Mouse (Mus musculus): ENCODE measurements around the gene Sh3tc1. TPM values are rescaled to one million over a fixed set of nuclear protein-coding genes. Genes with fewer than 3 reads are reported as not detected.

The Sh3tc1 gene
- polyA plus RNA-seq, 1 experiment from 2014 or later: 1.3 TPM

- no peak overlapping the region for H3K9ac ChIP-seq (ENCODE audit: low read length)
- DNase-seq (ENCODE audit: low spot score) (no peak), ATAC-seq (no peak)
- H3K4me3 ChIP-seq (ENCODE audit: low read depth, low read length): no peak overlapping the region
- H3K9me3 ChIP-seq (replicated peaks; ENCODE audit: control insufficient read depth, low read length): no peaks in the 10 kb centered on the region
- no peak overlapping the region for H3K27ac ChIP-seq (ENCODE audit: low read depth, low read length)
- H3K4me1 ChIP-seq (ENCODE audit: control insufficient read depth, insufficient read depth, low read length): 0 out of 2 replicates have a peak, but pooled peaks cover 2% of the 10 kb centered on the region
- H3K27me3 ChIP-seq (replicated peaks; ENCODE audit: control insufficient read depth, insufficient read depth, low read length): peaks cover 30% of the 10 kb centered on the region
- no peaks in the 10 kb centered on the region for H3K36me3 ChIP-seq (ENCODE audit: control insufficient read depth, insufficient read depth, low read length)
- WGBS: 89% methylated on average over 7 of the region's 7 CpGs
- H3K4me2 ChIP-seq (ENCODE audit: low read length): no peak overlapping the region
Observed at GRCm38 (mm10) chr5:35676964-35677363, 62.8 kb downstream of the Sh3tc1 start.

DNA sequence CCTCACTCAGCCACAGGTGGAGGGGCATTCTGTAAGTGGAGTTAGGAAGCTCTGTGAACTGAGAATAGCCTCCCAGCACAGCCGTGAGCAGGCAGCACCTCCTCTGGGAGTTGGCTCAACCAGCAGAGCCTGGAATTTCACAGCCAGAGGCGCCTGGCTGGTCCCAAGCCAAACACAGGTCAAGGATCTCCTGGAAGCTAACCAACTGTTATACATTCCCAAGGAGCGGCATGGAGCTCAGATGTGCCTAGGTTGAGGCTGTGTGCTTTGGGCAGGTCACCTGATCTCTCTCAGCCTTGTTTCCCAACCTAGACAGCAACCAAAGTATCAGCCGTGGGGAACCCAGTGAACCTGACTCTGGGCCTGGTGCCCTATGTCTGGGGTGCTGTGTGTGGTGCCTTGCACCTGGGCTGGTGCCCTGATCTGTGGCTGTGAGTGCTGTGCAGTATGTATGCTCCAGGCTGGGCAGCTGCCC lies 65.7 kb downstream of the Sh3tc1 start:
- H3K36me3 ChIP-seq (ENCODE audit: control insufficient read depth, insufficient read depth, low read length): no peaks in the 10 kb centered on the region
- H3K9me3 ChIP-seq (replicated peaks; ENCODE audit: control insufficient read depth, low read length): no peaks in the 10 kb centered on the region
- ATAC-seq (no peak), DNase-seq (ENCODE audit: low spot score) (no peak)
- peaks cover 15% of the 10 kb centered on the region for H3K27me3 ChIP-seq (replicated peaks; ENCODE audit: control insufficient read depth, insufficient read depth, low read length)
- no peak overlapping the region for H3K4me2 ChIP-seq (ENCODE audit: low read length)
- H3K4me1 ChIP-seq (ENCODE audit: control insufficient read depth, insufficient read depth, low read length): peaks cover 2% of the 10 kb centered on the region; the same call in 1 of the 2 replicates
- H3K27ac ChIP-seq (ENCODE audit: low read depth, low read length): no peak overlapping the region
- H3K4me3 ChIP-seq (ENCODE audit: low read depth, low read length): no peak overlapping the region
- no peak overlapping the region; the same call in 1 of the 2 replicates for H3K9ac ChIP-seq (ENCODE audit: low read length)
- WGBS: 76% methylated on average over 4 of the region's 4 CpGs

DNA sequence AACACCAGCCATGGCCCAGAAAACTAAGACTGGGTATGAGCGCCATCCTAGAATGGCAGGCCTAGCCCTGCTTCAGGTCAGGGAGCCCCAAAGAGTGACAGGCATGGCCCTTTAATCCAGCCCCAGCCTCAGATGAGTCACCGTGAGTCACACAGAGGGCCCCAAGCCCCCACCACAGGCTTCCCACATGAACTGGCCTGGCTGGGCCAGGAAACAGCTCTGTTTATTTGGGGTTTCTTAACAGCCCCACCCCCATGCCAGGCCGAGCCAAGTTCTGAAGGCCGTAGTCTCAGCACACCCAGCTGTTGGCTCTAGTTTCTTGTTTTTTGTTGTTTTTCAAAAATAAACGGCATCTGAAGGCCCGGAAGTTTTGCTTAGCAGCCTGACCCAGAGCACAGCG lies 66.7 kb downstream of the Sh3tc1 start:
- H3K27ac ChIP-seq (ENCODE audit: low read depth, low read length): no peak overlapping the region
- H3K4me1 ChIP-seq (ENCODE audit: control insufficient read depth, insufficient read depth, low read length): peaks cover 2% of the 10 kb centered on the region; the same call in 1 of the 2 replicates
- no peaks in the 10 kb centered on the region for H3K9me3 ChIP-seq (replicated peaks; ENCODE audit: control insufficient read depth, low read length)
- peaks cover 6% of the 10 kb centered on the region; the same call in 1 of the 2 replicates for H3K27me3 ChIP-seq (replicated peaks; ENCODE audit: control insufficient read depth, insufficient read depth, low read length)
- H3K9ac ChIP-seq (ENCODE audit: low read length): no peak overlapping the region
- ATAC-seq (0 out of 2 replicates have a peak, but pooled peaks have one; percentile 29), DNase-seq (ENCODE audit: low spot score) (peak; percentile 17)
- no peak overlapping the region for H3K4me3 ChIP-seq (ENCODE audit: low read depth, low read length)
- H3K4me2 ChIP-seq (ENCODE audit: low read length): no peak overlapping the region
- WGBS: 73% methylated on average over 7 of the region's 7 CpGs
- no peaks in the 10 kb centered on the region for H3K36me3 ChIP-seq (ENCODE audit: control insufficient read depth, insufficient read depth, low read length)

GRCm38 (mm10) chr5:35672581-35672980 lies 67.2 kb downstream of the Sh3tc1 start:
- Histone ChIP-seq H3K36me3 (ENCODE audit: control insufficient read depth, insufficient read depth, low read length) (no peaks in the 10 kb centered on the region), H3K9ac (ENCODE audit: low read length) (no peak overlapping the region), H3K9me3 (replicated peaks; ENCODE audit: control insufficient read depth, low read length) (no peaks in the 10 kb centered on the region), H3K4me1 (ENCODE audit: control insufficient read depth, insufficient read depth, low read length) (peaks cover 2% of the 10 kb centered on the region; the same call in 1 of the 2 replicates), H3K27ac (ENCODE audit: low read depth, low read length) (no peak overlapping the region), H3K4me2 (ENCODE audit: low read length) (no peak overlapping the region), H3K27me3 (replicated peaks; ENCODE audit: control insufficient read depth, insufficient read depth, low read length) (peaks cover under 1% of the 10 kb centered on the region; the same call in 1 of the 2 replicates), H3K4me3 (ENCODE audit: low read depth, low read length) (no peak overlapping the region)
- ATAC-seq (no peak), DNase-seq (ENCODE audit: low spot score) (no peak)
- 58% methylated on average over 1 of the region's 1 CpGs for WGBS

DNA sequence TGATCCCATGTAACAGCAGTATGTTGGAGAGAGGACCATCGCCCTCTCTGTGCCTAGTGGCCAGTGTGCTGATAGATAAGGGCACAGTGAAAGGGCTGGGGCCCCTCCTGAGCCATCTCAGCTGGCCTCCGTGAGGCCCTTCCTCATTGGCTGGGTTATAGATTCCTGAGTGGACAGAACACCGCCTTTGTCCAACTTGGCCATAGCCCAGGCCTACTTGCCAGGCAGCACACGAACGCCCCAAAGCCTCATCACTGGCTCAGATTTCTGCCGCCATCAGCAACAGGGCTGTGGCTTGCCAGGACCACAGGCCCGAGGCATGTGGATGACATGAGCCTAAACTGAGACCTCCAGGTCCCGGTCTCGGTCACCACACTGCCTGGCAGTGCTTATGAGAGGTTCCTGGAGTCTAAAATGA lies 68.3 kb downstream of the Sh3tc1 start:
- DNase-seq (ENCODE audit: low spot score) (no peak), ATAC-seq (no peak)
- Histone ChIP-seq H3K9ac (ENCODE audit: low read length) (no peak overlapping the region), H3K36me3 (ENCODE audit: control insufficient read depth, insufficient read depth, low read length) (no peaks in the 10 kb centered on the region), H3K9me3 (replicated peaks; ENCODE audit: control insufficient read depth, low read length) (no peaks in the 10 kb centered on the region), H3K4me2 (ENCODE audit: low read length) (no peak overlapping the region), H3K4me1 (ENCODE audit: control insufficient read depth, insufficient read depth, low read length) (peaks cover 2% of the 10 kb centered on the region; the same call in 1 of the 2 replicates), H3K27ac (ENCODE audit: low read depth, low read length) (no peak overlapping the region), H3K4me3 (ENCODE audit: low read depth, low read length) (no peak overlapping the region), H3K27me3 (replicated peaks; ENCODE audit: control insufficient read depth, insufficient read depth, low read length) (no peaks in the 10 kb centered on the region)
- WGBS: 74% methylated on average over 9 of the region's 9 CpGs

- H3K4me1 ChIP-seq (ENCODE audit: control insufficient read depth, insufficient read depth, low read length): peaks cover 2% of the 10 kb centered on the region; the same call in 1 of the 2 replicates
- H3K9ac ChIP-seq (ENCODE audit: low read length): no peak overlapping the region
- no peak for DNase-seq (ENCODE audit: low spot score)
- WGBS: 56% methylated on average over 6 of the region's 6 CpGs
- H3K4me2 ChIP-seq (ENCODE audit: low read length): no peak overlapping the region
- H3K27ac ChIP-seq (ENCODE audit: low read depth, low read length): no peak overlapping the region
- no peaks in the 10 kb centered on the region for H3K36me3 ChIP-seq (ENCODE audit: control insufficient read depth, insufficient read depth, low read length)
- no peak overlapping the region for H3K4me3 ChIP-seq (ENCODE audit: low read depth, low read length)
- ATAC-seq: no peak
- H3K27me3 ChIP-seq (replicated peaks; ENCODE audit: control insufficient read depth, insufficient read depth, low read length): no peaks in the 10 kb centered on the region
- no peaks in the 10 kb centered on the region for H3K9me3 ChIP-seq (replicated peaks; ENCODE audit: control insufficient read depth, low read length)
Observed at GRCm38 (mm10) chr5:35670412-35670801, 69.4 kb downstream of the Sh3tc1 start.

GRCm38 (mm10) chr5:35669747-35670411 lies 69.9 kb downstream of the Sh3tc1 start:
- Histone ChIP-seq H3K4me1 (ENCODE audit: control insufficient read depth, insufficient read depth, low read length) (peaks cover 2% of the 10 kb centered on the region; the same call in 1 of the 2 replicates), H3K27ac (ENCODE audit: low read depth, low read length) (no peak overlapping the region), H3K4me3 (ENCODE audit: low read depth, low read length) (no peak overlapping the region), H3K9me3 (replicated peaks; ENCODE audit: control insufficient read depth, low read length) (no peaks in the 10 kb centered on the region), H3K27me3 (replicated peaks; ENCODE audit: control insufficient read depth, insufficient read depth, low read length) (no peaks in the 10 kb centered on the region), H3K36me3 (ENCODE audit: control insufficient read depth, insufficient read depth, low read length) (no peaks in the 10 kb centered on the region), H3K9ac (ENCODE audit: low read length) (no peak overlapping the region), H3K4me2 (ENCODE audit: low read length) (no peak overlapping the region)
- DNase-seq (ENCODE audit: low spot score) (no peak), ATAC-seq (no peak)
- WGBS: 25% methylated on average over 11 of the region's 11 CpGs

DNA sequence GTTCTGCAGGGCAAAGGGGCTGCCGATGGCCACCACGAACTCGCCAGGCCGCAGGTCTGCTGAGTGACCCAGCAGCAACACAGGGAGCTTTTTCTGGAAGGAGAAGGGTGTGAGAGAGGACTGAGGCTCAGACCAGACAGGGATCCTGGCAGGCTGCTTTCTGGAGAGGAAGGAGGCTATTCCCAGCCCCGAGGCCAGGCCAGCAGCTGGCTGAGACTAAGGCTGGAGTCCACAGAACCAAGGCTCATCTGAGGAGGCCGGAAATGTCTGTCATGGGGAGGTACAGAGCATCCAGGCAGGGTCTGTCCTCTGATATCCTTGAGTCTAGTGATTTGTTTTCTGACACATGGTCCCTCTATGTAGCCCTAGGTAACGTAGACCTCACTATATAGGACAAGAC lies 73.6 kb downstream of the Sh3tc1 start:
- Histone ChIP-seq H3K4me3 (ENCODE audit: low read depth, low read length) (no peak overlapping the region), H3K27ac (ENCODE audit: low read depth, low read length) (no peak overlapping the region), H3K36me3 (ENCODE audit: control insufficient read depth, insufficient read depth, low read length) (no peaks in the 10 kb centered on the region), H3K4me2 (ENCODE audit: low read length) (no peak overlapping the region), H3K4me1 (ENCODE audit: control insufficient read depth, insufficient read depth, low read length) (no peaks in the 10 kb centered on the region), H3K27me3 (replicated peaks; ENCODE audit: control insufficient read depth, insufficient read depth, low read length) (no peaks in the 10 kb centered on the region), H3K9me3 (replicated peaks; ENCODE audit: control insufficient read depth, low read length) (no peaks in the 10 kb centered on the region), H3K9ac (ENCODE audit: low read length) (no peak overlapping the region)
- DNase-seq (ENCODE audit: low spot score): no peak
- ATAC-seq: no peak
- 88% methylated on average over 7 of the region's 7 CpGs for WGBS

DNA sequence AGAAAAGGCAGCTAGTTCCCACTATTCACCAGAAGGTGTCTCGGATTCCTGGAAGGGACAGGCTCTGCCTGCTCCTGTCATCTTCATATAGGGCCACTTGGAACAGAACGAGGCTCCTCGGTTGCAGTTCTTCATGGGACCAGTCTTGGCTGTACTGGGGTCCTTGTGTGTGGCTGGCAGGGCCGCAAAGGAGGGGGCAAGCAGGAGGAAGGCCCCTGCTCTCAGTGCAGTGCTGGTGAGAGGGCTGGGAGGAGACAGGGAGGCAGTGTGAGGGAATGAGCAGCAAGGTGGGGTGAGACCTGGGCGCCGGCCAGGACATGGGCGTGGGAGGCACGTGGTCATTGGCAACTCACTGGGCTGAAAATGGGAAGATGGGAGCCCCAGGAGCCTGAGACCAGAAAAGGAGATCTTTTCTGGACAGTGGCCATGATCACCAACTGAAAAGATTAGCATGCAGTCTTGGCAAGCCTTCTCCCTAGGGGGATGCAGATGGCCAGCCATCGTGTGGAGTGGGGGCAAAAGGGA lies 77.7 kb downstream of the Sh3tc1 start:
- 82% methylated on average over 9 of the region's 9 CpGs for WGBS
- no peak for ATAC-seq
- Histone ChIP-seq H3K4me1 (ENCODE audit: control insufficient read depth, insufficient read depth, low read length) (no peaks in the 10 kb centered on the region), H3K36me3 (ENCODE audit: control insufficient read depth, insufficient read depth, low read length) (no peaks in the 10 kb centered on the region), H3K9me3 (replicated peaks; ENCODE audit: control insufficient read depth, low read length) (no peaks in the 10 kb centered on the region), H3K9ac (ENCODE audit: low read length) (no peak overlapping the region), H3K4me2 (ENCODE audit: low read length) (no peak overlapping the region), H3K27ac (ENCODE audit: low read depth, low read length) (no peak overlapping the region), H3K27me3 (replicated peaks; ENCODE audit: control insufficient read depth, insufficient read depth, low read length) (no peaks in the 10 kb centered on the region), H3K4me3 (ENCODE audit: low read depth, low read length) (no peak overlapping the region)
- DNase-seq (ENCODE audit: low spot score): no peak

Measured in forebrain, embryonic 14.5 days (tissue).